Mouse (Mus musculus) lung, adult 2 months (tissue): ENCODE results near the gene Rps16.

ENCODE experiments used
- CTCF ChIP-seq: fragments of 200-500 bp; IDR thresholded peaks from 2 replicates; pipeline ENCODE4 v1.5.1; 2011; ENCODE audit warnings: mild to moderate bottlenecking, low read length, control low read depth; ENCODE audit not compliant: insufficient read depth
- POLR2A ChIP-seq: fragments of 200-500 bp; IDR thresholded peaks from 2 replicates; pipeline ENCODE4 v1.6.1; 2011; ENCODE audit warnings: low read depth, mild to moderate bottlenecking, control low read depth, low read length, borderline replicate concordance; ENCODE audit errors: extremely low read depth

DNA sequence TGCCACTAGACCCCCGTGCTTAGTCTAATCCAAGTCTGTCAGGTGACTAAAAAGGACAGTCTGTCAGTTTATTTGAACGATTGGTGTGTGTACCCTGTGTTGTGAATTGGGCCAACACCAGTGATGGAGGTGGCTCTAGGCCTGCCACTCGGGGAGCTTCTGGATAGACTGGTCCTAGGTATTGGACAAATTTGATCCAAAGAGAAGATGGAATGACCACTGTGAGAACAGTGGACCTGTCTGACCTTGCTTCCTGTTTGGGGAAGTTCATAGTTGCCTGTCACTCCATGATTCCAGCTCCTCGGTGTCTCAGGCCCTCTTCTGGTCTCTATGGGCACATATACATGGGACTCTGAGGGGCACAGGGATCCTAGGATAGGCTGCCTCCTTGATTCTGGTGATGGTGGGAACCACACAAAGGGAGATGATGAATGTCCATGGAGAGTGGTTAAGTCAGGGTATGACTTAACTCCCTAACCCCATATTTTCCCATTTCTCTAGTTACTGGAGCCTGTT, 1.3 kb downstream of the Rps16 start:
- TF ChIP-seq CTCF (no peak), POLR2A (no peak)
